Mouse (Mus musculus): ENCODE measurements around the gene Ank3. TPM values are rescaled to one million over a fixed set of nuclear protein-coding genes. Genes with fewer than 3 reads are reported as not detected.
"Not testable (repeated sequence)": the region's sequence is repeated elsewhere in the genome, so short reads cannot be mapped to it uniquely, and the experiment has no call there.

Ank3 gene
- polyA plus RNA-seq (2017; shearing (Covaris generic)), result 1 to 10 TPM in 1 of 2 experiments, under 1 TPM in 1; 0.05 to 1.3 TPM

DNA sequence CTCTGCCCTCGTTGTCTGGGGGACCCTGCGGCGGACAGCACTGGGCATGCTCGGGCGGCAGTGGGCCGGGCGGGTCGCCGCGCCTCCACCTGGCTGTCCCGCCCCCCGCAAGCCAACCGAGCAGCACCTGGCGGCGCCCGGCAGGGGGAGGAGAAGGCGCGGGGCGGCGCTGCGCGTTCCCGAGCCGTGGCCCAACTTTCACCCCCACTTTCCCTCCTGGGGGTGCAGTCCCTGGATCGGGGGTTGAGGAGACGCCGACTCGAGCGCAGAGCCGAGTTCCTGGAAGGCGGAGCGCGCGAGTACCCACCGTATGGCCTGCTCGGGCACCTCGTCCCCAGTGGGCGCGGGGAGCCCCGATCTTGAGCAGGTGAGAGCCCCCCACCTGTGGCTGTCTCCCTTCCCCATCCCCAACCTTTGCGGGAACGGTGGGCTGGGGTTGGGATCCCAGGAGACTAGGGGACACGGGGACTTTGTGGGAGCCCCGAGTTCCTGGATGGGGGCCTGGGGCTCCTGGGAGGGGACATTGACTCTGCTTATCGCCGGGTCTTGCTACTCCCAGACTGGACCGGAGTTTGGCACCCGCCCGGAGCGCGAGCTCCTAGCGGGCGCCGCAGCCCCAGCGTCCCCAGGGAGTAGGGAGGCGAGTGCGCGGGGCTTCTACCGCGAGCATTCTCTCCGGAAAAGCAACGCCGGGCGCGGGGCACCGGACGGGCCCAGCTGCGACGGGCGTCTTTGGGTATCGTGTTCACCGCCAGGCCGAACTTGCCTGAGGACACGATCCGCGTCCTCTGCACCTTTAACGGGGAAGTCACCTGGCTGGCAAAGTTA lies at the start of gene Ank3:
Gene Ank3 (plus strand): TSS at position 11 of the 828 bp plus-strand sequence.
- no peak for ATAC-seq

DNA sequence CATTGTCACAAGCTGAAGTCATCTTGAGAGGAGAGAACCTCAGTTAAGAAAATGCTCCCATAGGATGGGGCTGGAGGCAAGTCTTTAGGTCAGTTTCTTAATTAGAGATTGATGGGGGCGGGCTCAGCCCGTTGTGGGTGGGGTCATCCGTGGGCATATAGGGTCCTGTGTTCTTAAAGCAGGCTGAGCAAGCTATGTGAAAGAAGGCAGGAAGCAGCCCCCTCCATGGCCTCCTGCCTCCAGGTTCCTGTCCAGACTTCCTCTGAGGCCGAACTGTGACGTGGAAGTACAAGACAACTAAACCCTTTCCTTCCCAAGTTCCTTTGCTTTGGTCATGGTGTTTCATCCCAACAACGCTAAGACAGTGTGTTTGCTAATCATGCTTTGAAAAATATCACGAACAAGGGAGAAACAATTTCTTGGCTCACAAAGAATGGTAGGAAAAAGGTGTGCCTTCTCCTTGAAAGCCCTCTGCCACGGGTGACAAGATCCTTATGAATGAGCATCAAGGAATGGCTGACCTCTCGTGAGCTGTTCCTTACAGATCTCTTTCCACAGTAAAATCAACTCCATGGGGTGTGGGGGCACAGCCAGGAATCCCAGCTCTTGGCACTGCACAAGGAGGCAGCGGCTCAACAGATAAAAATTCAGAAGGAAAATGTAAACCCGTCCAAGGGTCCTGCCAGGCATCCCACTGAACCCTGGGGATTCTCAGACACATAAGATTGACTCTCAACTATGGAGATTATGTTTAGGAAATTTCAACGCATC lies 47.3 kb upstream of the Ank3 start:
- no peak for ATAC-seq

DNA sequence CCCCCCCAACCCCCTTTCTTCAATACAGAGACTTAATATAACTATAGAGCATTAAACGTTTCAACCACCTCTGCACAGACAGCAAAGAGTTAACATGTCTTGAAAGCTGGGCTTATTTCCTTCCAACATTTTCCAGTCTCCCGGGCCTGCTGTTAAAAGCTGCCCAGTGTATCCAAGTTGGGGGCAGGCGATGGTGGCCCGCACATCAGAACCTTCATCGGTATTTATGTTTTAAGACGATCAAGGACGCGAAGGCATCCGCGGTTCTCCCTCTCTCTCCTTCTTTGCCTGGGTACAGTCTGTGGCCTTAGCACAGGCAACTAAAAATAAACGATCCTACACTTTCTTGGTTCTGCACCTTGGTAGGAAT lies 46.7 kb upstream of the Ank3 start:
- no peak for ATAC-seq

DNA sequence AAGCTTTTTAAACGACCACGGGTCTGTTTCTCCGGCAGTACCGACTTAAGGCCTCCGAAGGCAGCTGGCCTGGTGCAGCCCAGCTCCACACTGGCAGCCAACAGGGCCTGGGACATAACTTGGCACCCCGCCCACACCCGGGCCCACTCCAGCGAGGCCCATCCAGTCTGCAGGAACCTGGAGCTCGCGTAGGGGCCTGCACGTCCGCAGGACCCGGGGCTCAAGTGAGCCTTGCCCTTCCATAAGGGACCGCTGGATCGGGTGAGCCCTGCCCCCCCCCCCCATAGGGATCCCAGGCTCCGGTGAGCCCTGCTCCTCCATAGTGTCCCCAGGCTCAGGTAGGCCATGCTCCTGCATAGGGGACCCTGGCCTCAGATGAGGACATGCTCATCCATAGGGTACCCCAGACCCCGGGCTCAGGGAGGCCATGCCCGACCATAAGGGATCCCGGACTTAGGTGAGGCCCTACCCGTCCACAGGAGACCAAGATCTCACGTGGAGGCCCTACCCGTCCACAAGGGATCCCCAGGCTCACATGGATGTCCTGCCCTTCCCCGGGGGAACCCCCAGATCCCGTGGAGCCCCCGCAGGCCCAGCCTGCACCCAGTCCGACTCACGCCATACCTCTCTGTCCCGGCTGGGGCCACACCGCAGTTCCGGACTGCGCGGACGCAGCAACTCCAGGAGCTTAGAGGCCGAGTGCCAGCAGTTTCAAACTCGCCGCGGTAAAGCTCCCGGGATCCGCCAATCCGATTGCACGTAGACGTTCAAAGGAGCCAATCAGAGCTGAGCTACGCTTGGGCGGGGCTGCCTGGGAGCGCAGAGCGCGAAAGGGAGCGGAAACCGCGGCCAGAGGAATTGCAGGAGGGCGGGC lies 46.1 kb upstream of the Ank3 start, which contains the start of gene Cdk1:
Gene Cdk1 (minus strand): TSS at position 727 of the 874 bp plus-strand sequence.
- peak; percentile 97 for ATAC-seq

DNA sequence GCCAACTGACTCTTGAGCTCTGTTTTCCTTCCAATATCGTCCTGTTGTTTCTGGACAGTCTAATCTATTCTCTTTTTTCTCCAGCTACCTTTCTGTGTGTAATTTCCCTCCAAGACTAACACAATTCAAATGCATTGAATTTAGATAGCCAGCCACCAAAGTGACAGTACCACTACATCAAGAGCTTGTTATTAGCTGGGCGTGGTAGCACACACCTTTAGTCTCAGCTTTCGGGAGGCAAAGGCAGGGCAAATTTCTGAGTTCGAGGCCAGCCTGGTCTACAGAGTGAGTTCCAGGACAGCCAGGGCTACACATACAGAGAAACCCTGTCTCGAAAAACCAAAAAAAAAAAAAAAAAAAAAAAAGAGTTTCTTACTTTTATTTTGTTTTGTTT lies 45.5 kb upstream of the Ank3 start:
- not testable (repeated sequence) for ATAC-seq

DNA sequence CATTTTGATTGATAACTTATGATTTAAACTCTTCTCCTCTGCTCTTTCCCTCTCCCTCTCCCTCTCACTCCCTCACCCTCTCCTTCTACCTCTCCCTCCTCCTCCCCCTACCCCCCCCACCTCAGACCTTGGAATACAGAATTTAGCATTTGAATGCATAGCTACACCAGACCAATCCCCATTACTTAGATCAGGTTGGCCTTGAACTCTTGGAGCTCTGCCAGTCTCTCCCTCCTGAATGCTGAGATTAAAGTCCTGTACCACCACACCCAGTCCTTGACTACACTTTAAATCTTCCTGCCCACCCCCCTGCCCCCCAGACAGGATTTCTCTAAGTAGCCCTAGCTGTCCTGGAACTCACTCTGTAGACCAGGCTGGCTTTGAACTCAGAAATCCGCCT lies 38.9 kb upstream of the Ank3 start:
- ATAC-seq, result no peak

DNA sequence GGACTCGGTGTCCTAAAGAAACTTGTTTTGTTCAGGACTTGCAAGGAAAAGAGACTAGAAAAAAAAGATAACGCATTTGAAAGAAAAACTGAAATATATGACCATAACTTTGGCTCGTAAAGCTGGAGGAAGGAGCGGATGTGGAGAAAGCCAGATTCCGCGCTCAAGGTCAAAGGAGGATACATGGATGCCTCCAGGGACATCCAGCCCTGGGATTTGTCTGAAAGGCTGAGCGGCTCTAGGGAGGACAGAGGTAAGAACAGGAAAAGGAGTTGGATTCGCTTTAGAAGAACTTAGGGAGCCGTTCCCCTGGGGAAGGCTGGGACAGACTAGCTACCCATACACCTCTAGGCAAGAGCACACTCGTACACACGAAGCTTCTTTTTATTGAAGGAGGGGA lies 32.4 kb upstream of the Ank3 start:
- ATAC-seq, result no peak

DNA sequence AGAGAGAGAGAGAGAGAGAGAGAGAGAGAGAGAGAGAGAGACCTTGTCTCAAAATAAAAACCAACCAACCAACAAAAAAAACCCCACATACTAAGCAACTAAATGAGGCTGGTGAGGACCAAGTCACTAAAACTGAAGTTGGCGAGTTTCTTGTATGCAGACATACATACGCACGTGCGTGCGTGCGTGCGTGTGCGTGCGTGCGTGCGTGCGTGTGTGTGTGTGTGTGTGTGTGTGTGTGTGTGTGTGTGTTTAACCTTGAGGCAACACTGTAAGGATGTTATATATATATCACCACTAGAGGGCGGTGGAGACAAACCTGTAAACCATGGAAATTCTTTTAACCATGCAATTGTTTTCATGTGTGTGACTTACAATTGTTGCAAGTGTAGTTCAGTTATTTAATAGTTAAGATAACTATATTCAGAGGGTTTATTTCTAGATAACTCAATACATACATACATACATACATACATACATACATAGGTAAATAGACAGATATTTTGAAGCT lies 31.6 kb upstream of the Ank3 start:
- no peak for ATAC-seq

DNA sequence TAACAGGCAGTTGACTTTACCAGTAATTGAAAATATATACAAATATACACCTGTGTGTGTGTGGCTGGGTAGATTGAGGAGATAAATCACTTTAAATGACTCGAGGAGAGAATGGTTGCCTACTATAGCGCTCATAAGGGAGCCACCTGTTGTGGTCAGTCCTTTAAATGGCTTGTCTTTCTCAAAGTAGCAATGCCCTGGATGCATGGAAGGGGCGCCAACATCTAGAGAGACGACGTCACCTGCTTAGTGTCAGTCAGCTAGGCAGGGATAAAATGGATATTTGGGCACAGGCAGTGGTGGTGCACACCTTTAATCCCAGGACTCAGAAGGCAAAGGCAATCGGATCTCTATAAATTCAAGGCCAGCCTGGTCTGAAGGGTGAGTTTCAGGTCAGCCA lies 29.3 kb upstream of the Ank3 start:
- ATAC-seq, result no peak

DNA sequence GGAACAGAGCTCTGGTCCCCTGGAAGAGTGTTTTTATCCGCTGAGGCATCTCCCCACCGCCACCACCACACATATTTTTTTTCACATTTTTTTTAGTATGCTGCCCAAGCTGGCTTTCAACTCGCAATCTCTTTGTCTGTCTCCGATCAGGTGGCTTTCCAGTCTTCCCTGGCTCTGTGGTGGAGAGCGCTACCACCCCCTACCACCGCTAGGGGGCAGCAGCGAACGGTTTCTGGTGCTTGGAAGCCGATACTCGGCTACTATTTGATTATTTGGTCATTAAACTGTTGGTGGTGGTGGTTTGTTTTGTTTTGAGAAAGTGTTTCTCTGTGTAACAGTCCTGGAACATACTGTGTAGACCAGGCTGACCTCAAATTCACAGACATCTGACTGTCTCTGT lies 27.1 kb upstream of the Ank3 start:
- no peak for ATAC-seq

DNA sequence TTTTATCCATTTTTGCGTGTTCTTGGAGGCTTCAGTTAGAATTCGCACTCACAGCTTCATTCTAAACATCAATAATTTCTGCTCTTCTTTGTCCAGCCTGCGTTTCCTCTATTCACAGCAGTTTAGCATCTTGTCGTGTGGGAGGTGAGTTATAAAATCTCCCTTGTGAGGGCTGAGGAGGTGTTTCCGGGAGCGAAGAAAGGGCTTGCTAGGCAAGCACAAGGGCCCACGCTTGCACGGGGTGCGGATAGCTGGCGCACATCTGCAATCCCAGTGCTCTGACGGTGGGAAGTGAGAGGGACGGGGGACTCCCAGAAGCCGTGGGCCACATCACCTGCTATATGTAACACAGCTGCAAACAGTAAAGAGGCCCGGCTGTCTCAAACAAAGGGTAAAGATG lies 26.5 kb upstream of the Ank3 start:
- ATAC-seq, result no peak

DNA sequence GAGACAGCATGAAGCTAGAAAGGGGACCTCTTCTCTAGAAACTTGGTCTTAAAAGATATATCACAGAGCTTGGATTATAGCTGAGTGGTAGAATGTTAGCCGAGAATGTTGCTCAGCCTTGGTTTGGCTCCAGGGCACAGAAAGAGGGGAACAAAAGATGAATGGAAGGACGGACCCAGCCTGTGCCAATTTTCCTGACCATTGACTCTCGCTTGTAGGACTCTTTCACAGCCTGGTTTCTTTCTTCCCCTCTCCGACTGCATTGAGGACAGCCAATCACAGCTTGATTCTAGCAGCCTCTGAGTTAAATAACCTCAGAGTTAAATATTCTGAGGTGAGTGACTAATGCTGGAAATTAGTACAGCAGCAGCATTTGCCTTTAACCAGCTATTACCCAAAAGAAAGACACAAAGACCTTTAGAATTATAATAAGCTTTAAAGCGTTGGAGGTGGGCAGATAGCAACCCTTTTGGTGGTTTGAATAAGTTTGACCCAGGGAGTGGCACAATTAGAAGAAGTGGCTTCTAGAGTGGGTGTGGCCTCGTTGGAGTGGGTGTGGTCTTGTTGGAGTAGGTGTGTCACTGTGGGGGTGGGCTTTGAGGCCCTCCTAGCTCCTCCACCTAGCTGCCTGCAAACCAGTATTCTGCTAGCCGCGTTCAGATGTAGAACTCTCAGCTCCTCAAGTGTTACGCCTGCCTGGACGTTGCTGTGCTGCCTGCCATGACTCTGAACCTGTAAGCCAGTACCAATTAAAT lies 24.6 kb upstream of the Ank3 start:
- no peak for ATAC-seq

DNA sequence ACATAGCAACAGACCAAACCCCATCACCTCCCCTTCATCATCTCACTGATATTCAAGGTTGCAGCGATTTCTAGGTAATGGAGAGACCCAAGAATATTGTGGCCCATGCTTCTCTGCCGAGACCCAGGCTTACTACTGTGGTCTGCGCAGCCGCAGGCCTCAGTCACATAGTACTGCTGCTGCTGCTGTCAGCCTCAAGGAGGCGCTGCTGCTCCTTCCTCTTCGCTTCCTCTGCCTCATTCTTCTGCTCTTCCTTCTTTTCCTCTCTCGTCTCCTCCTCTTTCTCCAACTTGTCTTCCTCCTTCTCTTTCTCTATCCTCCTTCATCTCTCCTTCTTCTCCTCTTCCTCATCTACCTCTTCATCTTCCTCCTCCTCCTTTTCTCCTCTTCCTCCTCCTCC lies 23.4 kb upstream of the Ank3 start:
- ATAC-seq, result no peak

DNA sequence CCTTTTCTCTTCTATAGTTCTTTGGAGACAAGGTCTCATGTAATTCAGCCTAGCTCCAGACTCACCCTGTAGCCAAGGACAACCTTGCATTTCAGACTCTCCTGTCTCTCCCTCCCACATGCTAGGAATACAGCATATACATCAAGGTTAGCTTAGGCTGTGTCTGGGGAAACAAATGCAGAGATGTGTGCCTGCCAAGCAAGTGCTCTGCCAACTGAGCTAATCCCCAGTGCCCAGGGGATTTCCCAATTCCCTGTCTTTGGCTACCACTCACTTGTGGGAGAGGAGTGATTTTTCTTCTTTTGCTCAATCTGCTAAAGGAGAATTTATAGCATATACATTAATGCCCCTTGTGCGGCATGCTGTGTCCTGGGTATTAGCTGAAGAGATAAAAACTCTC lies 15.4 kb upstream of the Ank3 start:
- ATAC-seq, result no peak

DNA sequence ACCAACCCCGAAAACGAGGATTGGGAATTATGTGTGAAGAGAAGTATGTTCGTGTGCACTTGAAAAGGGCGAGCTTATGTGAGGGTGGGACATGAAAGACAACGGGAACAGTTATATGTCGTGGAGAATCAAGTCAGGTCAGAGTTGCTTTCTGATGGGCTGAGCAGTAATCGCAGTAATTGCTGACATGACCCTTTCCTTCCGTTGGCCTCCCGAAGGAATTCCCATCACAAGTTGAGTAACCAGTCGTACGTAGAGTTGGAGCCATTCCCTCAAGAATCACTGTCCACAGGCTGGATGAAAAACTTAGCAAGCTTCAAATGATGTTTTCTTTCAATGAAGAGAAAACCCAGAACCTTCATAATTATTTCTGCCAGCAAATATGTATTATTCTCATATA lies 13.9 kb upstream of the Ank3 start:
- ATAC-seq, result no peak

DNA sequence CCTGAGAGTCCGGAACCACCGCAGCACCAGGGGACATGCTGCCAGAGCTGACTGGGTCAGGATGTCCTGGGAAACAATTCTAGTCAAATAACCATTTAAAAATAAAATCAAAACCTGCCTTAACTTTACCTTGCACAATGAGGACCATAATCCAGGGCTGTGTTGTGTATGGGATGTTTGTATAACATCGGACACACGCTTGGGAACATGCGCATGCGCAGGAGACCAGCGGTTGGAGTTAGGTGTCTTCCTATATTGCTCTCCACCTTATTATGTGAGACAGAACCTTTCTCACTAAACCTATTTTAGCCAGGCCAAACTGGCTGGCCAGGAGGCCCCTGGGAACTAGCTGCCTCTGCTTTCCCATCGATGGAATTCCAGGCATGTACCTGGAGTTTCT lies 13.4 kb upstream of the Ank3 start:
- no peak for ATAC-seq

DNA sequence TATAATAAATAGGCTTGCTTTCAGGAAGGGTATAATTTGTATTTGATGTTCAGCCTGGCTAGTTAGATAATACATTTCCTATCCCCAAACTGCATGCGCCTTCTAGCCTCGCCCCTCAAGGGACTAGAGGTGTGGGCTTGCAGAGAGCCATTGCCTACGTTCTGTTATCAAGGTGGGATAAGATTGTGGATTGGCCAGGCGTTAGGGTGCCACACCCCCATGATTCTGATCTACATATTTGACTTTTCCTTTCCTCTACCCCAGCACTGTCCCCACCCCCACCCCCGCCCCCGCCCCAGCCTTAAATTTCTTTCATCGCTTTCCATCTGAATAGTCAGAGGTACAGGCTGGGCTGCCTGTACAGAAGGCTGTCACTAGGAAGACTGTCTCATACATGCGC lies 11.8 kb upstream of the Ank3 start:
- no peak for ATAC-seq

DNA sequence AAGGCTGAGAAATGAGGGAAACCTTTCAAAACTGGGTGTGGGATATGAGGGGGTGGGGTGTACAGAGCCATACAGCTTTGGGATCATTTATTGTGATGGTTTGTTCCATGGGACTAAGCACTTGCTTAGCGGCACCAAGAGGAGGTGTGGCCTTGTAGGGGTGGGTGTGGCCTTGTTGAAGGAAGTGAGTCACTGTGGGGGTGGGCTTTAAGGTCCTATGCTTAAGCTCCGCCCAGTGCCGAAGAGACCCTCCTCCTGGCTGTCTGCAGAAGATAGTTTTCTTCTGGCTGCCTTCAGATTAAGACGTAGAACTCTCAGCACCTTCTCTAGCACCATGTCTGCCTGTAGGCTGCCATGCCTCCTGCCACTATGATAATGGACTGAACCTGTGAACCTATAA lies 9.1 kb upstream of the Ank3 start:
- ATAC-seq, result no peak

DNA sequence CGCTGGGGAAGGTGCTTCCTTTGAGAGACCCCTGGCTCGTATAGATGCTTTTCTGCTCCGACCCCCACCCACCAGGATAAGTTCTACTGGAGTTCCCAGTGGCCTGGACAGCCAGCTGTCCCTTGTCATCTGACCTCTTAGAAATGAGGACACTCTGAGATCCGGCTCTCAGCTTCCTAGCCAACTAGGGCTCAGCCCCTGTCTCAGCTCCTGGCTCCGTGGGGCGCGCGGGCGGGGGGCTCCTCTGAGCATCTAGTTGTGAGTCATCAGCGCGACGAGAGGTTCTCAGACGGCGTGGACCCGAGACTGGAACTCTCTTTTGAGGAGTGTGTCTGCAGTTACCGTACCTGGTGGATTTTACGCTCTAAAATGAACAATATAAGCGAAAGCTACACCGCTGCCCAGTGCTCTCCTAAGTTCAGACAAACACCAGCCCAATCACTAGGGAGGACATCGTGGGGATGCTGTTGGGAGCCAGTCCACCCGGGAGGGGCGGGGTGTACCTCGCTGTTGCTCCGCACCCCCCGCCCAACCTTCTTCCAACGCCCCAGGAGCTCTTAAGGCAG lies 293 bp upstream of the Ank3 start:
- ATAC-seq, result no peak

DNA sequence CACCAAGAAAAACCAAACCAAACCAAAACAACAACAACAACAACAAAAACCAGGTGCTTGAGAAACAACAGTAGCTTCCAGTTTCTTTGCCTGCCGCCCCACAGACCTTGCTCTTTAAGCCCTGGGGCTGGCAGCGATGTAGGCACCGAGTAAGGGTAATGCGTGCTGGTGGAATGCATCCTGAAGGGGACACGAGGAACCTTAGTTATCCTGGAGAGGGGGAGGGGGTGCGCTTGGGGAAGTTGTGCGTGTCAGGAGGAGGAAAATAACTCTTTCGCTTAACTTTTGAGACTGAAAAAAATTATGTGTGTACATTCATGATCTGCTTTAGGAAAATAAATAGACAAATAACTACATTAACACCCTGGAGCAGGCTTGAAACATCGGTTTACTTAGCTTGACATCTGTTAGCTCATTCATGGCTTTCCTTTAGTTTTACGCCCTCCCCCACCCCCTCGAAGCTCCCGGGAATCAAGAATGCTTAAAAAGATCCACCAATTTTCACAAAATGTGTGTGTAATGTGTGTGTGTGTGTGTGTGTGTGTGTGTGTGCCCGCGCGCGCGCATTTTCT lies 1.3 kb downstream of the Ank3 start:
- no peak for ATAC-seq

DNA sequence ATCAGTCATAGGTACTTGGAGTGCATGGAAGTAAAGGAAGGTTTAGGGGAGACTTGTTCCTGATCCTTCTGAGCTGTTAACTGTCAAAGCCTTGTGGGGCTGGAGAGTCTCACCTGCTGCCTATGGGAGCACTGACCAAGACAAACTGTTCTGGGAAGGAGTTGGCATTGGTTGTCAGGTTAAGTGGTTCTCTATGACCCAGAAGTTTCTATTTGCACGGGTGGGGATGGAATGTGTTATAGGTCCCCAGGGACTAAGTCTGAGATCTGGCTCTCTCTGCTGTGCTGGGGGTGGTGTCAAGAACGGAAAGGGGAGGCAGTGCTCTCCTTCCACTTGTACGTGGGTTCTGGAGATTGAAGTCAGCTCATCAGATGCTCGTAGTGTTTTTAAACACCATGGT lies 6.9 kb downstream of the Ank3 start:
- ATAC-seq, result no peak

Measured in activated CD4-positive, CD25-positive, alpha-beta regulatory T cell, adult 4 months (primary cell).